Mouse (Mus musculus) liver, embryonic 14.5 days (tissue): ENCODE measurements at regions not wholly inside any gene's neighbourhood (a gene's known extent, or its start where the extent isn't known, plus 50 kb on each side); places are given as distances from the start of the nearest gene placed in this dataset.

Experiments used
- CTCF ChIP-seq: IDR thresholded peaks from 2 replicates; pipeline ENCODE4 v1.5.1; 2016; ENCODE audit warnings: antibody characterized with exemption, low read depth, control low read depth
- EP300 ChIP-seq: IDR thresholded peaks from 2 replicates; pipeline ENCODE4 v1.6.1; 2016; ENCODE audit warnings: antibody characterized with exemption, low read depth

DNA sequence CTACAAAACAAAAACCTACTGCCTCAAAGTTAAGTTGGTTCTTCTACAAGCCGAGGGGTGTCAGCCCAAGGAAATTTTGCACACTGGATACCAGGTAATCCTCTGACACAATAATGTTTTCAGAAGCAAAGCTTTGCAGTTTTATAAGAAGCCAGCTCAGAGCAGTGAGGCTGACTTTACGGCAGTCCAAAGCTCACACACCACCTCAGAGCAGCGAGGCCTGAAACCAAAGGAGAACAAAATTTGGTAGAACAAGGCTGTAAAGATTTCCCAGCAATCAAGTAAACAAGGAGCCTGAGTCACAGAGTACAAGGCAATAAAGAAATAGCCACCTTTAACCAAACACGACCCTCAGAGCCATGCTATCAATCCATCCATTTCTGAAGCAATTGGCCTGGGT, 230.1 kb upstream of the Klf4 start:
- no peak for TF ChIP-seq CTCF
- TF ChIP-seq EP300, result no peak
